Mouse (Mus musculus) naive thymus-derived CD4-positive, alpha-beta T cell, adult 5 months (primary cell): ENCODE measurements around the gene Elovl2. TPM values are rescaled to one million over a fixed set of nuclear protein-coding genes. Genes with fewer than 3 reads are reported as not detected.

ENCODE experiments used
- polyA plus RNA-seq: library from polyadenylated mRNA; unstranded; fragments of 100-300 nt; shearing (Covaris generic); gene quantifications from one replicate; pipeline ENCODE4 v1.2.1, GENCODE M21; 2017

The Elovl2 gene
- 0.15 TPM for polyA plus RNA-seq

GRCm38 (mm10) chr13:41220304-41220834, at the start of gene Elovl2:
TSS of gene Elovl2 (minus strand) at chr13:41220405.

GRCm38 (mm10) chr13:41249538-41250317, 29.5 kb upstream of the Elovl2 start, which contains the start of gene Smim13:
TSS of gene Smim13 (plus strand) at chr13:41249844.

Other genes with a start within 250 kb of the Elovl2 start
- gene Pak1ip1, start 219.4 kb downstream of the Elovl2 start, polyA plus RNA-seq = 108 TPM
- gene Tmem14c, start 204.1 kb downstream of the Elovl2 start, polyA plus RNA-seq = 103 TPM
- gene Mak, start 140.7 kb downstream of the Elovl2 start, polyA plus RNA-seq = 0.12 TPM
- not detected for gene Gcm2, start 109.4 kb downstream of the Elovl2 start, polyA plus RNA-seq
- gene Sycp2l, start 106.1 kb downstream of the Elovl2 start, polyA plus RNA-seq = not detected
- gene Smim13, start 29.4 kb upstream of the Elovl2 start, polyA plus RNA-seq = 18.1 TPM
- gene Gm17364, start 53.6 kb upstream of the Elovl2 start, polyA plus RNA-seq = not detected